Mouse (Mus musculus) small intestine, adult 2 months (tissue): ENCODE results near the gene Nudt3.

ENCODE experiments used
- CTCF ChIP-seq: fragments of 200-500 bp; IDR thresholded peaks from 2 replicates; pipeline ENCODE4 v1.5.1; 2012; ENCODE audit warnings: low read depth, mild to moderate bottlenecking, control low read depth, inconsistent platforms, low read length, moderate library complexity, mixed read lengths; ENCODE audit not compliant: insufficient replicate concordance, insufficient read length; ENCODE audit errors: extremely low read depth
- POLR2A ChIP-seq: fragments of 200-500 bp; IDR thresholded peaks from 2 replicates; pipeline ENCODE4 v1.6.1; 2012; ENCODE audit warnings: low read depth, mild to moderate bottlenecking, control low read depth, inconsistent platforms, low read length, moderate library complexity

DNA sequence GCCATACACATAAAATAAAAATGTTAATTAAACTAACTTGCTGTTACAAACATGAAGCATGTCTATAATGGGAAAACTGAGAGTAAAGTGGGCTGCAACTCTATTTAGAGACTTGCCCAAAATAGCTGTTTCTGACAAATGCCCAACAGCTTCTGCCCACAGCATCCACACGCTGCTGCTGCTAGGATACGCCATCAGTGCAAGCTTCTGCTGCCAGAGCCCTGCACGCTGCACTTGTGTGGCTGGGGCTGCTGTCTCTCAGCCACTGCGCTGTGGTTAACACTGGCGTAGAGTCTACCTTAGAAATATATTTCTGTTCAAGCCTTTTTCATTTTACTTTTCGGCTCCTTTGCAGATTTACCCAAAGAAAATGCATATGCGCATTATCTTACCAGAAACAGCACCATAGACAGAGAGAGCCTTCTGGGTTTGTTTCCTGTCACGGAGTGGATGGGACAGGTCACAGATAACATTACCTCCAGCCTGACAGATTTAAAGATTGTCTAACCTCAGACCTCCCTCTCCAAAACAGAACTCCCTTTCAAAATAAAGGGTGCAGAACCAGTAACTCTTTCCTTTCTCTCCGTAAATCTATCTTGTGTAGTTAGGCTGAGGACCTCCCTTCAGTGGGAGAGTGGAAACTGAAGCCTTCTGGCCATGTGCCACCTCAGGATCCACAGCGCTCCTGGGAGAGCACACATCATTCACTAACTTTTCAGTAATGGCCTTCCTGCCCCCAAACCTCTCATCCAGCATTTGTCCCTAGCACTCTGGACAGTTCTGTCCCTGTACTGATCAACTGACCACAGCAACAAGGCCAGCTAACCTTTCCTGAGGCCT, 12.4 kb downstream of the Nudt3 start:
- TF ChIP-seq CTCF (no peak), POLR2A (no peak)
